Mouse (Mus musculus) cerebellum, postnatal 36 days (tissue): ENCODE measurements around the gene Tnip2.

Experiments used
- DNase-seq, 2 experiments: peaks; one replicate each; pipeline ENCODE4 v3.0.0; 2021 to 2022; ENCODE audit warnings: mixed read lengths in 2 of 2

The Tnip2 gene

DNA sequence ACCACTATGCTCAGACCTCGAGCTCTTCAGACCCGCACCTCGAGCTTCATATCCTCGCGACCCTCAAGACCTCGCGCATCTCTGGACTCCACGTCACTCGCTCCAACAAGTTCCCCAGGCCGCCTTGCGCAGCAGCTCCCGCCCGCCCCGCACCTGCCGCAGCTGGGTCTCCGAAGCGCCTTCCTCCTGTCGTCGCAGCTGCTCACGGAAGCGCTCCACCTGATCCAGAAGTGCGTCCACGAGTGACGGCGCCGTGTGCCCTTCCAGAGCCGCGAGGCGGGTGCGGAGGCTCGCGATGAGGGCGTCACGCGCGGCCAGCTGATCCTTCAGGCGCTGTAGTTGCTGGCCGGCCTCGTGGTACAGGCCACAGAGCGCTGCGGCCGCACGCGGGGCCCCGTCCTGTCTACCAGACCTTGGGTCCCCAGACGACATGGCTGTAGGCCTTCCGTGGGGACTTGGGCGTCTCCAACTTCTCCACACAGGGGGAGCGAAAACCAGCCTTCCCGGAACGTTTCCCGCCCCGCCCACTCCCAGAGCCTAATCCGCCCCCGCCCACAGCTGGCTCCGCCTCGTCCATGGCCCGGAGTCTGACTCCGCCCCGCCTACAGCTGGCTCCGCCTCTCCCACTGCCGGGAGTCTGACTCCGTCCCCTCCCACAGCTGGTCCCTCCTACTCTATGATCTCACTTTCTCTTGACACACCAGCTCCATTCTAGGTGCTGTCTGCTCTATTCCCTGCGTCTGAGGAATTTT, at the start of gene Tnip2:
Gene Tnip2 (minus strand): TSS at position 526 of the 752 bp plus-strand sequence.
- DNase-seq = peak; percentile 46 to 68

GRCm38 (mm10) chr5:34551821-34552220, 38.0 kb upstream of the Tnip2 start:
- no peak for DNase-seq

DNA sequence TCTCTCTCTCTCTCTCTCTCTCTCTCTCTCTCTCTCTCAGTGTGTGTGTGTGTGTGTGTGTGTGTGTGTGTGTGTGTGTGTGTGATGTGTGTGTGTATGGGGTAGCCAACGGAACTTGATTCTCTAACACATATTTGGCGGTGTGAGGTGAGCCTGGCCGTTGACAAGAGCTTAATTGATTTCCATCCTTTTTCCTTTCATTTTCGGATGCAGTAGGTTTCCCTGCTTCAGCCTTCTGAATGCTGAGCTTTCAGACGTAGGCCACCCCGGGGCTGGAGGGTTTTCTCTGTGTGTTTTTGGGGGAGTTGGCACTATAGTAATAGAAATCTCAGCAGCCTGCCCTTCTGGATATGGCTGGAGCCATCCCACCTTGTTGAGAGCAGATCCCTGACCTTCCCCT, 36.5 kb upstream of the Tnip2 start:
- no peak for DNase-seq

DNA sequence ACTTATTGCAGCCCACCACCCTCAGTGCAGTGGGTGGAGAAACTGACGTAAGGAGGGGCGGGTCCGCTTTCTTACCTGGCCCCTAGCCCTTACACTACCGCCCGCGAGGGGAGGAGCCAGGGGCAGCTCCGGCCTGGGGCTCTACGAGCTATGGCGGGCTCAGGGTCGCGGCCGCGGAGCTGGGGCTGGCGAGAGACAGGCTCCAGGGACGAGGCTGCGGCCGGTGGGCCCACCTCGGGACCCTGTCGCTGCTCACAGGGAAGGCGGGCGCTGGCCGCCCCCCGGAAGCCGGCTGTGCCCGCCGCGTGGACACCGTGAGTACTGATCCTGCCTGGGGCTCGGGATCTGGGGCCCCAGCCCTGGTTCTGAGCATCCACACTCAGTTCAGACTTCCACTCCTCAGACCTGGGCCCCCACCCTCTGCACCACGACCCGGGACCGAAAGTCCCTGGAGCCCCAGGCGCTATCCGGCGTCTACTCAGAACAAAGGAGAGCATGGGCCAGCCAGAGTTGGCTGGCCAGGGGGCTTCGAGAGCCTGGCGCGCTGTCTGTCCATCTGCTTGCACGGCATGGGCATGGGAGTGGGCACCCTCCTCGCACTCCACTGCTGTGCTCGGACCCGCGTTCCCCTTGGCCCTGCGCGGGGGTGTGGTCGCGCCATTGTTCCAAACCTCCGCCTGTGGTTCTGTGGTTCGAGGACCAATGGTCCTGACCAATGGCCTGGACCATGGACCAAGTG, 35.9 kb upstream of the Tnip2 start:
- peak; percentile 26 to 47 for DNase-seq

GRCm38 (mm10) chr5:34549135-34549482, 35.3 kb upstream of the Tnip2 start:
- DNase-seq = no peak

DNA sequence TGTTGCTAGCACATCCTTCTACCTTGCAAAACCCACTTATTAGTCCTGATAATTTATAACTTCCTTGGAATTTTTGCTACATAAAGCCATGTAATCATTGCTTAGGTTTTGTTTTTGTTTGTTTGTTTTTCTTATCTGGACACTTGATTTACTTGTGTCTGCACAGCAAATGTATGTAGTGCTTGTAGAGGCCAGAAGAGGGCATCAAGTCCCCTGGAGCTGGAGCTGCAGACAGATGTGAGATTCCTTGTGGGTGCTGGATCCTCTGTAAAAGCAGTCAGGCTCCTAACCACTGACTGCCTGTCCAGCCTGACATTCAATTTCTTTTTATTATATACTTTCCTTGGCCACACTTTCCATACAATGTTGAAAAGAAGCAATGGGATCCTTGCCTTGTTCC, 33.6 kb upstream of the Tnip2 start:
- DNase-seq = peak in 1 of 2 experiments; percentile 10

GRCm38 (mm10) chr5:34543114-34543513, 29.3 kb upstream of the Tnip2 start:
- DNase-seq = no peak

GRCm38 (mm10) chr5:34542166-34542565, 28.4 kb upstream of the Tnip2 start:
- no peak for DNase-seq

GRCm38 (mm10) chr5:34539121-34539520, 25.3 kb upstream of the Tnip2 start:
- DNase-seq = no peak

DNA sequence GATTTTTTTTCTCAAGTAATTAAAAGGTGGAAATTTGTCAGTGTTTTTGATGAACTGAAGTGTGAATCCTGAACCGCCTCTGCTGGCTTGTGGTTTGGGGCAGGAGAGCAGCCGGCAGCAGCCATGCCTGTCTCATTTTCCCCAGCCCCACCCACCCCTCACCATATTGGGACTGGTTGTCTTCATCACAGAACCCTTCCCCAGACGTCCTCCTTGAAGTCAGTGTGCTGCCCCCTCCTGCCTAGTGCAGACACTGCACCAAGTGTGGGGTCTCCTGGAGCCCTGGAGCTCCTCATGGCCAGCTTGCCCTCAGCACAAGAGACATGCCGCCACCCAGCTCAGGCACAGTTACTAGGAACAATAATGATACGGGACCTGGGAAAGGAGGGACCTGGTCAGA, 24.7 kb upstream of the Tnip2 start:
- DNase-seq = no peak

DNA sequence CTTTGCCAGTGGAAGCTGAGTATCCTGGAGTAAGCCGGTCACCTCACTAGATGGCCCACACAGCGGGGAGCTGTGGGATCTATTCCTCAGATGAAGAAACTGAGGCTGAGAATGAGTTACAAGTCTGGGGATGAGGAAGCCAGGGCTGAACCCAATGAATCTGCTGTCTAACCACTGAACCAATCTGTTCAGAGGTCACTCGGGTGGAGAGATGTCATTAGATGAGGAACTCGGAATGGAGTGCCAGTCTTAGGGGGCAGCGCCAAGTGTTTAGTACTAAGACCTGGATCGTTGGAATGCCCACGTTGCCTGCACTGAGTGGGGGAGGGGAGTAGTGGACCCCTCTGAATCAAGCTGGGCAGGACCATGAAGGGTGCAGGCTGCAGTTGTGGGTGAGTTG, 24.3 kb upstream of the Tnip2 start:
- no peak for DNase-seq

DNA sequence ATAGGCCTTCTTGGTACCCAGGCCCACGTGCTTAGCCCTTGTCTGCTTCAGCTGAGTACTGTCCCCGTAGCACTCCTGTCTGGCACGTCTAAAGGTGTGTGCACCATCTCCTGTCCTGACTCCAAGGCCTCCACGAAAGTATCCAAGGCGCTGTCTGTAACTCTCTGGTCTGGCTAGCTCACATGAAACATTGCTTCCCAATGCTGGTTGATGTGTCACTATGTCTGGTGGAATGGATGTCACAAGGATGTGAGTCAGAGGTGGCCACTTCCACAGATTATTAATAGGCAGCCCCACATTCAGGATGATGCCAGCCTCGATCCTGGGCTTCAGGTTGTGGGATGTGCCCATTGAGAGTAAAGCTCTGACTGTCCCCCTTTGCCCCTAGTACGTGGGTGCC, 22.0 kb upstream of the Tnip2 start:
- no peak for DNase-seq

- DNase-seq = no peak
Measured at GRCm38 (mm10) chr5:34534776-34535581, 21.2 kb upstream of the Tnip2 start.

GRCm38 (mm10) chr5:34533820-34534219, 20.0 kb upstream of the Tnip2 start:
- DNase-seq = no peak

DNA sequence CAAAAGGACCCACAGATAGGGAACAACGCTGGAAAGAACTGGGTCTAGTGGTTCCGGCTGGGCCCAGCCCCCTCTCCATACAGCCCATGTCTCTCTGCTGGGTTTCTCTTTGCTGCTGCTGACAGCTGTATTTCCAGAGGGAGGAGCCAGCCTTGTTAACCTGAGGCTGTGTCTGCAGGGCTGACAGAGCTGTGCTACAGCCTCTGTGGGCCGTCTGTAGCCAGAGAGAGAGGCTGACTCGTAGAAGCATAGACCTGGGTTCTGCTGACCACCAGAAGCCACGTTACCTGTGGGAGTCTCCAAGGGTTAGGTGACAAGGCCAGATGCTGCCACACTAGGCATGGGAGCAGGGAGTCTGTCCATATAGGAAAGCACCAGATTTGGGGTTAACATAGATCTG, 19.3 kb upstream of the Tnip2 start:
- no peak for DNase-seq

DNA sequence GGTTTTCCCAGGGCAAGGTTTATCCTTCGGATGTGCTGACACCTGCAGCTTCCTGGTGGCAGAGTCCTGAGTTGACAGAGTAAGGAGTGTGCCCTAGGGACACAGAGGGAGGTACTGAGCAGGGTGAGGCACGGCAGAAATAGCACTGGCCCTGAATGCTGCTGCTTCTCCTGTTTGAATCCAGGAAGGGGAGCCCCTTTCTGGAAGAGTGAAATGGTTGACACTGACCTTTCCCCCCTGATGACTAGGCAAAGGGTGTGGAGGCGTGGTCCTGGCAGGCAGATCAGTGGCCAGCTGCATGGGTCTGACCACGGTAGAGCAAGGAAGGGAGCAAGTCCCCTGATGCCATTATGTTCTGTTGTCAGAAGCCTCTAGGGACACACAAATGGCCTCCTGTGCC, 16.9 kb upstream of the Tnip2 start:
- DNase-seq = no peak

- no peak for DNase-seq
Measured at GRCm38 (mm10) chr5:34530116-34530515, 16.3 kb upstream of the Tnip2 start.

GRCm38 (mm10) chr5:34528724-34529123, 14.9 kb upstream of the Tnip2 start:
- no peak for DNase-seq

GRCm38 (mm10) chr5:34527352-34527751, 13.6 kb upstream of the Tnip2 start:
- no peak for DNase-seq

- DNase-seq = no peak
Measured at GRCm38 (mm10) chr5:34526477-34526775, 12.6 kb upstream of the Tnip2 start.

DNA sequence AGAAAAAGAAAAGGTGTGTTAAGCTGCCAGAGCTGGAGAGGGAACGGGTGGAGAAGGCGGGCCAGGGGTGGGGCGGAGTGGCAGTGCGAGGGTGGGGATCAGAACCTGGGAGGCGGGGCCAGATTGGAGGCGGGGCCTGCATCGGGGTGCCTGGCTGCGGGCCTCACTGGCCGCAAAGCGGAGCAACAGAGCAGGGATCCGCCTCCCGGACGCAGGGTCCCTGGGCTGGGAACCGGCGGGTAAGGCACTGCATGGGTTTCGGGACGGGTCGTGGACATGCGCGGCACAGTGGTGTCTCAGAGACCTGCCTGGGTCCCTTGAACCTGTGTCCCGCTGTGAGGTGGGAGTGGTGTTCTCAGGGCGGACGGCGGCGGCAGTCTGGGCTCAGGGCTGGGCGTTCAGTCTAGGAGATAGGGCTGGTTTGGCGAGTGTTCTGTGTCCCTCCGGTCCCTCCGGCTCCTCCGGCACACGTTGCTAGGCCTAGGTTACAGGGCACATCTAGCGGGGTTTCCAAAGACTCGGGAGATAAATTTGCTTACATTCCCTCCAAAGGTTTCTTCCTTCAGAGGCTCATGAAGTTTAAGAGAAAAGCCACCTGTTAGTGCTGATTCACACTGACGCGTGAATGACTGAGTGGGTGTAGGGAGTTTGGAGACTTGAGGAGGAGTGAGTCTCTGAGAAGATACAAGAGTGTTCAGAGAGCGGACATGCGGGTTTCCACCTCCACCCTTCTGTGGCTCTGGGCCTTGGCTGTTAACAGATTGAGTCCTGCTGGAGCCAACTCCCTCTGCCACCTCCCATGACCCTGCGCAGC, 12.1 kb upstream of the Tnip2 start, which contains the start of gene Sh3bp2:
Gene Sh3bp2 (plus strand): TSS at position 176 of the 814 bp plus-strand sequence.
- peak; percentile 76 to 87 for DNase-seq

- no peak for DNase-seq
Measured at GRCm38 (mm10) chr5:34524511-34524910, 10.7 kb upstream of the Tnip2 start.

DNA sequence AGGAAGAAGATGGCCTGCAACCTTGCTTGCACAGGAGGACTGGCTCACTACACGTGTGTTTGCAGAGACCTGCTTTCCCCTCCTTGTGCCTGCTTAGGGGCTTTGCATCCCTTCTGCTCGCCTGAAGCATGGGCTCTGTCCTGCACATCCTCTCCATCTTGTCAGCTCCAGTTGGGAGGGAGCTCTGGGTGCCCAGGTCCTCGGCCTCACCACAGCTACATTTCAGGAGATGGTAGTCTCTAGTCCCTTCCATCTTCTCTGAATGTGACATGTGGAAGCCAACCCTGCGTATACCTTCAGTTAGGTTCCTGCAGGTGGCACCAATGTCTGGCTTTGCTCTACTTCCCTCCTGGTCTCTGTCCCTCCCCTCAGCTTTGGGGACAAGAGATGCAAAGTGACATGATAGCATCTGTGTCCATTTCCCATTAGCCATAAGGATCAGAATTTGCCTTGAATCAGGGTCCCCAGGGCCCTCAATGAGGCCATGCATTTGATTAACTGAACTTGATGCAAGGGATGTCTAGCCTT, 10.2 kb upstream of the Tnip2 start:
- DNase-seq = no peak
